In the genomic region with DNA sequence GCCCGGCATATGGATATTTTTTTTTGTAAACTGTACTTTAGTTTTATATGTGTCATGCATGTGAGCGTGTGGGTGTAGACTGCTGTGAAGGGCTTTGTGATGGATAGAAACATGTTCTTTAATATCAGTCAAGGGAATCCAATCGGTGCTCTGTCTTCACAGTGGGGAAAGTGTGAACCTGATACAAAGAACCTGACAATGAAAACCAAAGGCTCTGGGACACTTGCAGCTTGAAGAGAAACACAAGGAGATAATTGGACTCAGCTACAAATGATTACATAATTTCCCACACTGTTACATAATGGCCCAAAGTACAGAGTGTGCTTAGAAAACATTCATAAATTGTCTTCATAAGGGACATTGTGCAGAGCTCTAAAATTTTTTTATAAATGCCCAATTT, we compare ENCODE assay signal across 27 mouse cellular contexts. TPM values are rescaled to one million over a fixed set of nuclear protein-coding genes. Genes with fewer than 3 reads are reported as not detected.
A peak's percentile ranks its signal among the peaks of the same experiment; 100 is the strongest.
DNase-seq lines count a peak whose midpoint lies in the region; ATAC-seq and TF ChIP-seq lines count a peak whose summit lies in the region.
"Had no signal": no experiment of that assay in that cellular context is flagged by ENCODE, and none has a peak within 500 bp of the region (broad histone marks: within the 10 kb centered on the region; RNA-seq: fewer than 3 reads in every experiment).

No protein-coding gene starts in this region.

- no peaks in the 10 kb centered on the region for H3K4me1 ChIP-seq in heart, embryonic 12.5 days (replicated peaks)
- 0 out of 2 replicates have a peak, but pooled peaks cover 2% of the 10 kb centered on the region for H3K4me1 ChIP-seq in testis, adult 2 months (ENCODE audit: control insufficient read depth, insufficient read depth, low read length)
- H3K4me1 ChIP-seq: heart, embryonic 13.5 days; hindbrain, embryonic 15.5 days; intestine, embryonic 15.5 days; kidney, embryonic 15.5 days; limb, embryonic 12.5 days; midbrain, embryonic 15.5 days; neural tube, embryonic 15.5 days had no signal

- no peak for ATAC-seq in heart, embryonic 12.5 days (ENCODE audit: insufficient number of reproducible peaks, low FRiP score)
- ATAC-seq: intestine, embryonic 15.5 days; midbrain, embryonic 15.5 days had no signal

- H3K27me3 ChIP-seq in heart, embryonic 12.5 days (replicated peaks): no peaks in the 10 kb centered on the region
- H3K27me3 ChIP-seq in testis, adult 2 months (ENCODE audit: control insufficient read depth, insufficient read depth, low read length): no peaks in the 10 kb centered on the region
- H3K27me3 ChIP-seq: CH12.LX; heart, embryonic 13.5 days; hindbrain, embryonic 15.5 days; intestine, embryonic 15.5 days; kidney, embryonic 15.5 days; limb, embryonic 12.5 days; midbrain, embryonic 15.5 days; neural tube, embryonic 15.5 days had no signal

- WGBS in heart, embryonic 12.5 days: 84% methylated on average over 3 of the region's 3 CpGs

- DNase-seq in heart, adult 18-20 months: peak; percentile 19 to 26
- DNase-seq in left cerebral cortex, adult 11 months (ENCODE audit: low spot score): peak; percentile 10
- no peak for DNase-seq in left cerebral cortex, postnatal 4 days
- DNase-seq in testis, postnatal 10 days (ENCODE audit: low spot score): no peak
- DNase-seq in urinary bladder, adult 2 months (ENCODE audit: low spot score): no peak
- DNase-seq: cerebellum, adult 2 months; cerebellum, postnatal 36 days; gastrocnemius, postnatal 10 days; heart, postnatal 4 days; lung, postnatal 10 days; thymus, postnatal 36 days had no signal

- no peak overlapping the region for H3K9ac ChIP-seq in heart, embryonic 12.5 days
- H3K9ac ChIP-seq: heart, embryonic 13.5 days; hindbrain, embryonic 15.5 days; intestine, embryonic 15.5 days; kidney, embryonic 15.5 days; limb, embryonic 12.5 days; liver, embryonic 14.5 days; midbrain, embryonic 15.5 days; neural tube, embryonic 15.5 days had no signal

- H3K27ac ChIP-seq in heart, embryonic 12.5 days (ENCODE audit: poor library complexity, severe bottlenecking): no peak overlapping the region
- H3K27ac ChIP-seq in testis, adult 2 months (ENCODE audit: control insufficient read depth, insufficient read depth, low read depth, low read length): peak overlapping the region; percentile 44; the same call in 1 of the 2 replicates
- H3K27ac ChIP-seq: heart, embryonic 13.5 days; hindbrain, embryonic 15.5 days; intestine, embryonic 15.5 days; kidney, embryonic 15.5 days; left cerebral cortex, adult 2 months; limb, embryonic 12.5 days; liver, embryonic 14.5 days; midbrain, embryonic 15.5 days; neural tube, embryonic 15.5 days had no signal

- TF ChIP-seq CTCF in testis, adult 2 months (IDR thresholded peaks at IDR 0.05; ENCODE audit: control insufficient read depth, insufficient read depth, insufficient replicate concordance, low read depth, low read length): no peak

- no peaks in the 10 kb centered on the region for H3K36me3 ChIP-seq in heart, embryonic 12.5 days
- no peaks in the 10 kb centered on the region for H3K36me3 ChIP-seq in testis, adult 2 months (ENCODE audit: control insufficient read depth, insufficient read depth, low read length)
- H3K36me3 ChIP-seq: heart, embryonic 13.5 days; hindbrain, embryonic 15.5 days; intestine, embryonic 15.5 days; kidney, embryonic 15.5 days; limb, embryonic 12.5 days; midbrain, embryonic 15.5 days; neural tube, embryonic 15.5 days had no signal

- intact Hi-C loops in left cerebral cortex, postnatal 4 days (cut with DNase I): no loop called here

- H3K9me3 ChIP-seq in heart, embryonic 12.5 days (replicated peaks): no peaks in the 10 kb centered on the region
- H3K9me3 ChIP-seq: heart, embryonic 13.5 days; hindbrain, embryonic 15.5 days; intestine, embryonic 15.5 days; kidney, embryonic 15.5 days; limb, embryonic 12.5 days; midbrain, embryonic 15.5 days; neural tube, embryonic 15.5 days had no signal

- no peak for TF ChIP-seq POLR2A in testis, adult 2 months (IDR thresholded peaks at IDR 0.05; ENCODE audit: control insufficient read depth, low read depth, low read length)

- H3K4me3 ChIP-seq in heart, embryonic 12.5 days: no peak overlapping the region
- H3K4me3 ChIP-seq in testis, adult 2 months (ENCODE audit: control insufficient read depth, low read depth, low read length): no peak overlapping the region
- H3K4me3 ChIP-seq: heart, embryonic 13.5 days; hindbrain, embryonic 15.5 days; intestine, embryonic 15.5 days; kidney, embryonic 15.5 days; left cerebral cortex, adult 2 months; limb, embryonic 12.5 days; midbrain, embryonic 15.5 days; neural tube, embryonic 15.5 days had no signal

- no peak overlapping the region for H3K4me2 ChIP-seq in heart, embryonic 12.5 days
- H3K4me2 ChIP-seq: heart, embryonic 13.5 days; hindbrain, embryonic 15.5 days; intestine, embryonic 15.5 days; kidney, embryonic 15.5 days; limb, embryonic 12.5 days; midbrain, embryonic 15.5 days; neural tube, embryonic 15.5 days had no signal

RNA-seq across cellular contexts. Expression of a gene that starts 44.0 kb away (rescaled TPM):
- not detected for total RNA-seq in heart, adult 18-20 months (2021)
- polyA plus RNA-seq in heart, embryonic 12.5 days (2016; fragmentation: Nextera tagmentation; extraction: Ambion mirVana): not detected in 2 replicates
- total RNA-seq in left cerebral cortex, postnatal 4 days (2021): not detected
- 0.96 TPM in 1 of 2 replicates, not detected in the other for polyA plus RNA-seq in testis, adult 2 months (2012; rRNA removed)
- 0.15 TPM in 2 replicates for polyA plus RNA-seq in urinary bladder, adult 2 months (2012; rRNA removed)
- total RNA-seq: adrenal gland, postnatal 4 days; CH12.LX; gastrocnemius, postnatal 10 days; heart, postnatal 4 days; left cerebral cortex, adult 2 months; megakaryocyte-erythroid progenitor cell, adult 5-6 weeks had no signal
- polyA plus RNA-seq: cerebellum, adult 2 months; forebrain, embryonic 11.5 days; hindbrain, embryonic 15.5 days; intestine, embryonic 15.5 days; kidney, embryonic 15.5 days; limb, embryonic 12.5 days; liver, embryonic 14.5 days; midbrain, embryonic 15.5 days; neural tube, embryonic 15.5 days; stomach, embryonic 16.5 days had no signal

Comparison
In these comparisons a context has a peak if more than half of its experiments do, and no peak if none do; other contexts are left out.
1. DNase-seq: peak in heart, adult 18-20 months (2 of 2) and left cerebral cortex, adult 11 months (single experiment); none in left cerebral cortex, postnatal 4 days (single experiment), testis, postnatal 10 days (single experiment) and urinary bladder, adult 2 months (single experiment).